Mouse (Mus musculus): ENCODE measurements around the gene Mrpl17. TPM values are rescaled to one million over a fixed set of nuclear protein-coding genes. Genes with fewer than 3 reads are reported as not detected.
A peak's percentile ranks its signal among the peaks of the same experiment; 100 is the strongest.

The Mrpl17 gene
- polyA plus RNA-seq, 1 experiment: 37.5 TPM

DNA sequence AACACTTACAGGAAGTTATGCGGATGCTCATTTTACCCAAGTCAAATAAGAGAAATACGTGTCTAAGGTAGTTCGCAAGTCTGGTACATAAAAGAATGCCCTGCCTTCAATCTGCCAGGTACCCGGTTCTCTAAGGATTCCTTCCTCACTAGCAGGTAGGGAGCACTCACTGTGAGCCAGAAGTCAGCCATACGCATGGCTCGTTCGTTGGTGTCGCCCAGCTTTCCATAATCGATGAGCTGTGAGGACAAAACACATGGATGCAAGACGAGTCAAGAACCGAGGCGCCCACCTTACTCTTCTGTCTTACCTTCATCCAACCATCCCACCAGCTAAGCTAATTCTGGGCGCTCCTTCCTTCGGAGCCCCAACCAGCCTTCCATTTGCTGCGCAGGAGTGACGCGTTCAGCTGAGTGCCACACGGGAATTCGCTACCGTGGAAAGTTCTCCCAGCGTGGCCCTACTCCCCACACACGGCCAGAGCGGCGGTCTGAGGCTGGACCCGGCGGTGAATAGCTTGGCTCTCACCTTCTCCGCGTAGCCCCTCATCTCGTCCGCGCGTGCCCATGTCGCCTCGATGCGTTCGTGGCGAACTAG is 521 bp downstream of the Mrpl17 start:
- H3K27ac ChIP-seq (ENCODE audit: control insufficient read depth, insufficient read depth, low read depth, low read length, poor library complexity): peak overlapping the region; percentile 74
- WGBS: under 1% methylated on average over 37 of the region's 37 CpGs
- no peaks in the 10 kb centered on the region; the same call in 1 of the 2 replicates for H3K4me1 ChIP-seq (ENCODE audit: control insufficient read depth, insufficient read depth, low read length)
- TF ChIP-seq POLR2A (IDR thresholded peaks at IDR 0.05; ENCODE audit: borderline replicate concordance, control insufficient read depth, low read depth, low read length) (no peak), CTCF (IDR thresholded peaks at IDR 0.05; ENCODE audit: control insufficient read depth, insufficient read depth, low read length) (no peak)
- peak overlapping the region; percentile 96 for H3K4me3 ChIP-seq (replicated peaks; ENCODE audit: control insufficient read depth, low read depth, low read length)

DNA sequence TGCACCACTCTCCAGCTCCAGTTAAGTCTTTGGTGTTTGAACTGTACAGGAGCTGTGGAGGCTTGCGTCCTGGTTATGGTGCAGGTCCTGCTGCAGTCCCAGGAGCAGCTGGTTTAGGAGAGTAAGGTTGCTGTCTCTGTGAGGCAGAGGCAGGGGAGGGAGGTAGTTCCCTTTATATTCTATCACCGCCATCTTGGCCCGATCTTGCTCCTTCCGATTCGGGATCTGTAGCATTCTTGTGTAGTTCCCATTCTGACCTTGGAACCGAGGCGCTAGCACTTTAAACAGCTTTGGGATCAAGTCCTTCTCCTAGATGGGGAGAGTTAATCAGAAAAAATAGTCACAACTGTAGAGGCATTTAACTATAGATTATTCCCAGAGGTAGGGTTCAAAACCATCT is 1.1 kb downstream of the Mrpl17 start:
- Histone ChIP-seq H3K27ac (ENCODE audit: control insufficient read depth, insufficient read depth, low read depth, low read length, poor library complexity) (no peak overlapping the region), H3K4me1 (ENCODE audit: control insufficient read depth, insufficient read depth, low read length) (no peaks in the 10 kb centered on the region; the same call in 1 of the 2 replicates), H3K4me3 (replicated peaks; ENCODE audit: control insufficient read depth, low read depth, low read length) (peak overlapping the region; percentile 21)
- WGBS: 65% methylated on average over 7 of the region's 7 CpGs
- no peak for TF ChIP-seq POLR2A (IDR thresholded peaks at IDR 0.05; ENCODE audit: borderline replicate concordance, control insufficient read depth, low read depth, low read length)
- no peak for TF ChIP-seq CTCF (IDR thresholded peaks at IDR 0.05; ENCODE audit: control insufficient read depth, insufficient read depth, low read length)

DNA sequence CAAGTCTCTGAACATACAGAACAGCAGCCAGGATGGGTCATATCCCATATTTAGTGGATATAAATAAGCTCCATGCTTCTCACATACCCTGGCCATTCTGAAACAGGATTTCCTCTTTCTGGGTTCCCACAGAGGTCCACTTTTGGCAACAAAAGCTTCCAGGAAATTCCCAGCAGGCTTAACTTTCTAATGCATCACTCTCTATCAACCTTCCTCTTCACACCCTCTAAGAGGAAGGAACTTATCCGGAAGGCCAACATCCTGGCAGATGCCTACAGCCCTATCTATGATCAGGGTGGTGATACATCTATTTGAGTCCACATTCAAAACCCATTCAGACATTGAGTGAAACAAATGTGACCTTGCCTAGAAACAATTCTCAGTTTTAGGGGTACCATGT is 2.5 kb downstream of the Mrpl17 start:
- TF ChIP-seq POLR2A (IDR thresholded peaks at IDR 0.05; ENCODE audit: borderline replicate concordance, control insufficient read depth, low read depth, low read length) (no peak), CTCF (IDR thresholded peaks at IDR 0.05; ENCODE audit: control insufficient read depth, insufficient read depth, low read length) (no peak)
- WGBS: 24% methylated on average over 1 of the region's 1 CpGs
- no peaks in the 10 kb centered on the region; the same call in 1 of the 2 replicates for H3K4me1 ChIP-seq (ENCODE audit: control insufficient read depth, insufficient read depth, low read length)

GRCm38 (mm10) chr7:105806716-105807115 is 4.2 kb downstream of the Mrpl17 start:
- no peak for TF ChIP-seq CTCF (IDR thresholded peaks at IDR 0.05; ENCODE audit: control insufficient read depth, insufficient read depth, low read length)
- Histone ChIP-seq H3K4me1 (ENCODE audit: control insufficient read depth, insufficient read depth, low read length) (no peaks in the 10 kb centered on the region; the same call in 1 of the 2 replicates), H3K27ac (ENCODE audit: control insufficient read depth, insufficient read depth, low read depth, low read length, poor library complexity) (no peak overlapping the region)

More for the DNA sequence above, 2.5 kb downstream of the Mrpl17 start:
- no peak overlapping the region for H3K27ac ChIP-seq (ENCODE audit: control insufficient read depth, insufficient read depth, low read depth, low read length, poor library complexity)
- H3K4me3 ChIP-seq (replicated peaks; ENCODE audit: control insufficient read depth, low read depth, low read length): no peak overlapping the region

DNA sequence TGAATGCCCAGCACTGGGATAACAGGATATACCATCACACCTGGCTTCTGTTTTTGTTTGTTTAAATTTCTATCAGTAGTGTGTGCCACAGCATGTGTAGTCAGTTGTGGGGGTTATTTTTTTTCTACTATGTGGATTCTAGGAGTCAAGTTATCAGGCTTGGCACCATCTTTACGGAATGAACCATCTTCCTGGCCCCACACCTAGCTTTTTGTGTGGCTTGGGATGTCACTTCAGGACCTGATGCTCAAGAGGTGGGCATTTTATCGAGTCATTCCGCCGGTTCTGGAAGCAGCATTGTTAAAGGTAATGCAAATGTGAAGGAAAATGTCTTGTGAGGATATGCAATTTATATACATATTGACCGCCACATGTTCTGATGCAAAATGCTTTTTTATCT is 4.8 kb downstream of the Mrpl17 start:
- TF ChIP-seq POLR2A (IDR thresholded peaks at IDR 0.05; ENCODE audit: borderline replicate concordance, control insufficient read depth, low read depth, low read length) (no peak), CTCF (IDR thresholded peaks at IDR 0.05; ENCODE audit: control insufficient read depth, insufficient read depth, low read length) (no peak)
- Histone ChIP-seq H3K4me3 (replicated peaks; ENCODE audit: control insufficient read depth, low read depth, low read length) (no peak overlapping the region), H3K27ac (ENCODE audit: control insufficient read depth, insufficient read depth, low read depth, low read length, poor library complexity) (no peak overlapping the region), H3K4me1 (ENCODE audit: control insufficient read depth, insufficient read depth, low read length) (no peaks in the 10 kb centered on the region; the same call in 1 of the 2 replicates)
- 85% methylated on average over 5 of the region's 5 CpGs for WGBS

More at GRCm38 (mm10) chr7:105806716-105807115, 4.2 kb downstream of the Mrpl17 start:
- 69% methylated on average over 2 of the region's 2 CpGs for WGBS
- H3K4me3 ChIP-seq (replicated peaks; ENCODE audit: control insufficient read depth, low read depth, low read length): no peak overlapping the region

- H3K27ac ChIP-seq (ENCODE audit: control insufficient read depth, insufficient read depth, low read depth, low read length, poor library complexity): no peak overlapping the region
- no peak overlapping the region for H3K4me3 ChIP-seq (replicated peaks; ENCODE audit: control insufficient read depth, low read depth, low read length)
- no peaks in the 10 kb centered on the region for H3K4me1 ChIP-seq (ENCODE audit: control insufficient read depth, insufficient read depth, low read length)
- TF ChIP-seq CTCF (IDR thresholded peaks at IDR 0.05; ENCODE audit: control insufficient read depth, insufficient read depth, low read length) (no peak), POLR2A (IDR thresholded peaks at IDR 0.05; ENCODE audit: borderline replicate concordance, control insufficient read depth, low read depth, low read length) (no peak)
Observed at GRCm38 (mm10) chr7:105803428-105803827, 7.5 kb downstream of the Mrpl17 start.

DNA sequence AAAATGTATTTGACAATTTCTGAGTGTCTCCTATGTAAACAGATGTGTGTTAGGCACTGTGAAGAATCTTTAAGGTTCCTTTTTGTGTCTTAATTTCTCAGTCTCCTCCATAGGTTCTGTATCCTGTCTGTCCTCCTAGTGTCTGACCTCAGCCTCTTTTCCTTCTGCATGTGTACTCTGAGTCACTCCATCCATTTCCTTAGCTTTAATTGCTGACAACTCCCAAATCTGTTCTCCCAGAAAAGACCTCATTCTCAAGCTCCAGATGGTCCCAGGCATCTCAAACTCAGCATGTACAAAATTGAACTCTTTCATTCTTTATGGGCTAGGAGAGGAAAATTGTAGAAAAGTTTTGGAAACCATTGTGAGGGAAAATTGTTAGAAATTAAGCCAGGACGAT is 8.1 kb downstream of the Mrpl17 start:
- TF ChIP-seq CTCF (IDR thresholded peaks at IDR 0.05; ENCODE audit: control insufficient read depth, insufficient read depth, low read length) (no peak), POLR2A (IDR thresholded peaks at IDR 0.05; ENCODE audit: borderline replicate concordance, control insufficient read depth, low read depth, low read length) (no peak)
- H3K4me1 ChIP-seq (ENCODE audit: control insufficient read depth, insufficient read depth, low read length): no peaks in the 10 kb centered on the region
- no peak overlapping the region for H3K27ac ChIP-seq (ENCODE audit: control insufficient read depth, insufficient read depth, low read depth, low read length, poor library complexity)
- H3K4me3 ChIP-seq (replicated peaks; ENCODE audit: control insufficient read depth, low read depth, low read length): no peak overlapping the region
- 58% methylated on average over 1 of the region's 1 CpGs for WGBS

DNA sequence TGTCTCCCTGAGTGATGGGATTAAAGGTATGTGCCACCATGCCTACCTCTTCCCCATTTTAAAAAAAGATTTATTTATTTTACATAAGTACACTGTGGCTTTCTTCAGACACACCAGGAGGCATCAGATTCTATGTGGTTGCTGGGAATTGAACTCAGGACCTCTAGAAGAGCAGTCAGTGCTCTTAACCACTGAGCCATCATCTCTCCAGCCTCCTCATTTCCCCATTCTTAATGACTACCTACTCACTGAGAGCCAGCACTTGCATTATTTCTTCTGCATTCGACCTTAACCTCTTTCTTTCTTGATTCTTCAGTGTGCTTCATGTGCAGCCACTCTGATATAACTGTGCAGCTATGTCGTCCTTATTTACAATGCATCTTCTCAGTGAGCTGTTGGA is 8.6 kb downstream of the Mrpl17 start:
- Histone ChIP-seq H3K4me1 (ENCODE audit: control insufficient read depth, insufficient read depth, low read length) (no peaks in the 10 kb centered on the region), H3K4me3 (replicated peaks; ENCODE audit: control insufficient read depth, low read depth, low read length) (no peak overlapping the region), H3K27ac (ENCODE audit: control insufficient read depth, insufficient read depth, low read depth, low read length, poor library complexity) (no peak overlapping the region)
- WGBS: 39% methylated on average over 2 of the region's 2 CpGs
- TF ChIP-seq POLR2A (IDR thresholded peaks at IDR 0.05; ENCODE audit: borderline replicate concordance, control insufficient read depth, low read depth, low read length): no peak

DNA sequence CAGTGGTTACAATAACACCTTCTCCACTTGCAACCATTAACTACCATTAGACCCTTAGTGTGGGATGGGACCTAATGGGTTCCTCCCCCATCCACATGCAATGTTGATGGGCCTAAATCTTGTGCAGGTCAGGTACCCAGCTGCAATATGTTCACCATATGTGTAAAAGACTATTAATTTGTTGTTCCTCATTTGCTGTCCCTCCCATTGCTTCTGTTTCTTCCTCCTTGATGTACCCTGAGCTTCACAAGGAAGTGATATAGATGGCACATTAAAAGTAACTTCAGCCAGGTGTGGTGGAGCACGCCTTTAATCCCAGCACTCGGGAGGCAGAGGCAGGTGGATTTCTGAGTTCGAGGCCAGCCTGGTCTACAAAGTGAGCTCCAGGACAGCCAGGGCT is 13.9 kb downstream of the Mrpl17 start:
- no peak overlapping the region for H3K27ac ChIP-seq (ENCODE audit: control insufficient read depth, insufficient read depth, low read depth, low read length, poor library complexity)
- TF ChIP-seq POLR2A (IDR thresholded peaks at IDR 0.05; ENCODE audit: borderline replicate concordance, control insufficient read depth, low read depth, low read length): no peak
- no peak for TF ChIP-seq CTCF (IDR thresholded peaks at IDR 0.05; ENCODE audit: control insufficient read depth, insufficient read depth, low read length)
- H3K4me1 ChIP-seq (ENCODE audit: control insufficient read depth, insufficient read depth, low read length): no peaks in the 10 kb centered on the region
- H3K4me3 ChIP-seq (replicated peaks; ENCODE audit: control insufficient read depth, low read depth, low read length): no peak overlapping the region
- 66% methylated on average over 3 of the region's 3 CpGs for WGBS
